Mouse (Mus musculus): ENCODE measurements around the gene Pdia4. TPM values are rescaled to one million over a fixed set of nuclear protein-coding genes. Genes with fewer than 3 reads are reported as not detected.
A peak's percentile ranks its signal among the peaks of the same experiment; 100 is the strongest.
"Not testable (repeated sequence)": the region's sequence is repeated elsewhere in the genome, so short reads cannot be mapped to it uniquely, and the experiment has no call there.

Gene Pdia4
- 282 and 285 TPM in 2 replicates for polyA plus RNA-seq (2014; fragmentation: Nextera tagmentation; extraction: Ambion mirVana)

- ATAC-seq (ENCODE audit: low FRiP score) (peak; percentile 100), DNase-seq (ENCODE audit: low spot score) (peak; percentile 98)
- peak within 1 kb of the TSS; percentile 95 for H3K9ac ChIP-seq (ENCODE audit: low read depth, low read length)
- H3K27me3 ChIP-seq (ENCODE audit: control insufficient read depth, insufficient read depth, low read length) = no peaks in the 10 kb centered on the region
- peak within 1 kb of the TSS; percentile 91 for H3K27ac ChIP-seq (ENCODE audit: low read depth, low read length)
- peak within 1 kb of the TSS; percentile 63 for H3K4me2 ChIP-seq (replicated peaks; ENCODE audit: low read depth, low read length)
- no peaks in the 10 kb centered on the region for H3K36me3 ChIP-seq (ENCODE audit: control insufficient read depth, insufficient read depth, low read length)
- H3K4me3 ChIP-seq (ENCODE audit: low read depth, low read length) = peak within 1 kb of the TSS; percentile 86
- no peaks in the 10 kb centered on the region for H3K9me3 ChIP-seq (ENCODE audit: control insufficient read depth, low read length)
- no peaks in the 10 kb centered on the region for H3K4me1 ChIP-seq (replicated peaks; ENCODE audit: control insufficient read depth, insufficient read depth, low read length)
- WGBS = under 1% methylated on average over 44 of the region's 44 CpGs
Observed at GRCm38 (mm10) chr6:47813257-47813878, at the start of gene Pdia4. Pdia4 (minus strand) TSS chr6:47813430.

- not testable (repeated sequence) for H3K27me3 ChIP-seq (ENCODE audit: control insufficient read depth, insufficient read depth, low read length); ATAC-seq (ENCODE audit: low FRiP score); H3K4me2 ChIP-seq (replicated peaks; ENCODE audit: low read depth, low read length); H3K9me3 ChIP-seq (ENCODE audit: control insufficient read depth, low read length); H3K4me1 ChIP-seq (replicated peaks; ENCODE audit: control insufficient read depth, insufficient read depth, low read length); H3K9ac ChIP-seq (ENCODE audit: low read depth, low read length); DNase-seq (ENCODE audit: low spot score); H3K36me3 ChIP-seq (ENCODE audit: control insufficient read depth, insufficient read depth, low read length); H3K4me3 ChIP-seq (ENCODE audit: low read depth, low read length); H3K27ac ChIP-seq (ENCODE audit: low read depth, low read length)
- WGBS = 94% methylated on average over 3 of the region's 3 CpGs
Observed at GRCm38 (mm10) chr6:47857729-47858128, 44.5 kb upstream of the Pdia4 start.

GRCm38 (mm10) chr6:47857241-47857640 lies 44.0 kb upstream of the Pdia4 start:
- ATAC-seq (ENCODE audit: low FRiP score) = no peak
- no peaks in the 10 kb centered on the region for H3K27me3 ChIP-seq (ENCODE audit: control insufficient read depth, insufficient read depth, low read length)
- H3K9ac ChIP-seq (ENCODE audit: low read depth, low read length) = no peak overlapping the region
- no peaks in the 10 kb centered on the region for H3K36me3 ChIP-seq (ENCODE audit: control insufficient read depth, insufficient read depth, low read length)
- WGBS = 90% methylated on average over 6 of the region's 6 CpGs
- H3K27ac ChIP-seq (ENCODE audit: low read depth, low read length) = no peak overlapping the region
- no peak overlapping the region for H3K4me2 ChIP-seq (replicated peaks; ENCODE audit: low read depth, low read length)
- no peaks in the 10 kb centered on the region for H3K9me3 ChIP-seq (ENCODE audit: control insufficient read depth, low read length)
- H3K4me3 ChIP-seq (ENCODE audit: low read depth, low read length) = no peak overlapping the region
- H3K4me1 ChIP-seq (replicated peaks; ENCODE audit: control insufficient read depth, insufficient read depth, low read length) = no peaks in the 10 kb centered on the region
- no peak for DNase-seq (ENCODE audit: low spot score)

- H3K4me3 ChIP-seq (ENCODE audit: low read depth, low read length) = no peak overlapping the region
- H3K27me3 ChIP-seq (ENCODE audit: control insufficient read depth, insufficient read depth, low read length) = no peaks in the 10 kb centered on the region
- no peaks in the 10 kb centered on the region for H3K36me3 ChIP-seq (ENCODE audit: control insufficient read depth, insufficient read depth, low read length)
- ATAC-seq (ENCODE audit: low FRiP score) (no peak), DNase-seq (ENCODE audit: low spot score) (no peak)
- H3K9ac ChIP-seq (ENCODE audit: low read depth, low read length) = no peak overlapping the region
- no peaks in the 10 kb centered on the region for H3K4me1 ChIP-seq (replicated peaks; ENCODE audit: control insufficient read depth, insufficient read depth, low read length)
- H3K4me2 ChIP-seq (replicated peaks; ENCODE audit: low read depth, low read length) = no peak overlapping the region
- H3K27ac ChIP-seq (ENCODE audit: low read depth, low read length) = no peak overlapping the region
- no peaks in the 10 kb centered on the region for H3K9me3 ChIP-seq (ENCODE audit: control insufficient read depth, low read length)
Observed at GRCm38 (mm10) chr6:47845779-47846178, 32.5 kb upstream of the Pdia4 start.

- no peak overlapping the region for H3K4me3 ChIP-seq (ENCODE audit: low read depth, low read length)
- H3K4me2 ChIP-seq (replicated peaks; ENCODE audit: low read depth, low read length) = no peak overlapping the region
- no peak for DNase-seq (ENCODE audit: low spot score)
- no peaks in the 10 kb centered on the region for H3K36me3 ChIP-seq (ENCODE audit: control insufficient read depth, insufficient read depth, low read length)
- WGBS = 83% methylated on average over 1 of the region's 1 CpGs
- H3K27me3 ChIP-seq (ENCODE audit: control insufficient read depth, insufficient read depth, low read length) = no peaks in the 10 kb centered on the region
- no peak for ATAC-seq (ENCODE audit: low FRiP score)
- H3K9me3 ChIP-seq (ENCODE audit: control insufficient read depth, low read length) = no peaks in the 10 kb centered on the region
- no peak overlapping the region for H3K27ac ChIP-seq (ENCODE audit: low read depth, low read length)
- H3K4me1 ChIP-seq (replicated peaks; ENCODE audit: control insufficient read depth, insufficient read depth, low read length) = no peaks in the 10 kb centered on the region
- H3K9ac ChIP-seq (ENCODE audit: low read depth, low read length) = no peak overlapping the region
Observed at GRCm38 (mm10) chr6:47842337-47842736, 29.1 kb upstream of the Pdia4 start.

- Histone ChIP-seq H3K36me3 (ENCODE audit: control insufficient read depth, insufficient read depth, low read length) (no peaks in the 10 kb centered on the region), H3K27me3 (ENCODE audit: control insufficient read depth, insufficient read depth, low read length) (no peaks in the 10 kb centered on the region), H3K9me3 (ENCODE audit: control insufficient read depth, low read length) (no peaks in the 10 kb centered on the region), H3K27ac (ENCODE audit: low read depth, low read length) (no peak overlapping the region), H3K4me1 (replicated peaks; ENCODE audit: control insufficient read depth, insufficient read depth, low read length) (no peaks in the 10 kb centered on the region), H3K4me3 (ENCODE audit: low read depth, low read length) (no peak overlapping the region), H3K9ac (ENCODE audit: low read depth, low read length) (no peak overlapping the region), H3K4me2 (replicated peaks; ENCODE audit: low read depth, low read length) (no peak overlapping the region)
- WGBS = 90% methylated on average over 2 of the region's 2 CpGs
- ATAC-seq (ENCODE audit: low FRiP score) = no peak
- DNase-seq (ENCODE audit: low spot score) = no peak
Observed at GRCm38 (mm10) chr6:47841831-47842230, 28.6 kb upstream of the Pdia4 start.

GRCm38 (mm10) chr6:47841077-47841476 lies 27.8 kb upstream of the Pdia4 start:
- WGBS = 100% methylated on average over 1 of the region's 1 CpGs
- no peak for ATAC-seq (ENCODE audit: low FRiP score)
- Histone ChIP-seq H3K4me2 (replicated peaks; ENCODE audit: low read depth, low read length) (no peak overlapping the region), H3K36me3 (ENCODE audit: control insufficient read depth, insufficient read depth, low read length) (no peaks in the 10 kb centered on the region), H3K27me3 (ENCODE audit: control insufficient read depth, insufficient read depth, low read length) (no peaks in the 10 kb centered on the region), H3K4me1 (replicated peaks; ENCODE audit: control insufficient read depth, insufficient read depth, low read length) (no peaks in the 10 kb centered on the region), H3K9ac (ENCODE audit: low read depth, low read length) (no peak overlapping the region), H3K9me3 (ENCODE audit: control insufficient read depth, low read length) (no peaks in the 10 kb centered on the region), H3K27ac (ENCODE audit: low read depth, low read length) (no peak overlapping the region), H3K4me3 (ENCODE audit: low read depth, low read length) (no peak overlapping the region)
- DNase-seq (ENCODE audit: low spot score) = no peak

- H3K4me3 ChIP-seq (ENCODE audit: low read depth, low read length) = no peak overlapping the region
- ATAC-seq (ENCODE audit: low FRiP score) (no peak), DNase-seq (ENCODE audit: low spot score) (no peak)
- H3K27ac ChIP-seq (ENCODE audit: low read depth, low read length) = no peak overlapping the region
- H3K4me1 ChIP-seq (replicated peaks; ENCODE audit: control insufficient read depth, insufficient read depth, low read length) = no peaks in the 10 kb centered on the region
- WGBS = 91% methylated on average over 2 of the region's 2 CpGs
- no peaks in the 10 kb centered on the region for H3K9me3 ChIP-seq (ENCODE audit: control insufficient read depth, low read length)
- H3K9ac ChIP-seq (ENCODE audit: low read depth, low read length) = no peak overlapping the region
- no peaks in the 10 kb centered on the region for H3K36me3 ChIP-seq (ENCODE audit: control insufficient read depth, insufficient read depth, low read length)
- no peak overlapping the region for H3K4me2 ChIP-seq (replicated peaks; ENCODE audit: low read depth, low read length)
- H3K27me3 ChIP-seq (ENCODE audit: control insufficient read depth, insufficient read depth, low read length) = no peaks in the 10 kb centered on the region
Observed at GRCm38 (mm10) chr6:47837630-47838029, 24.4 kb upstream of the Pdia4 start.

GRCm38 (mm10) chr6:47835984-47836521 lies 22.8 kb upstream of the Pdia4 start:
- Histone ChIP-seq H3K36me3 (ENCODE audit: control insufficient read depth, insufficient read depth, low read length) (no peaks in the 10 kb centered on the region), H3K27me3 (ENCODE audit: control insufficient read depth, insufficient read depth, low read length) (no peaks in the 10 kb centered on the region), H3K9me3 (ENCODE audit: control insufficient read depth, low read length) (no peaks in the 10 kb centered on the region), H3K4me2 (replicated peaks; ENCODE audit: low read depth, low read length) (peak overlapping the region; percentile 66), H3K4me1 (replicated peaks; ENCODE audit: control insufficient read depth, insufficient read depth, low read length) (no peaks in the 10 kb centered on the region), H3K4me3 (ENCODE audit: low read depth, low read length) (peak overlapping the region; percentile 93), H3K27ac (ENCODE audit: low read depth, low read length) (peak overlapping the region; percentile 96), H3K9ac (ENCODE audit: low read depth, low read length) (peak overlapping the region; percentile 94)
- ATAC-seq (ENCODE audit: low FRiP score) (peak; percentile 86), DNase-seq (ENCODE audit: low spot score) (peak; percentile 74)
- under 1% methylated on average over 49 of the region's 49 CpGs for WGBS

Measured in hindbrain, embryonic 11.5 days (tissue).